ENCODE assay signal across 13 mouse cellular contexts in genomic region chr1:69591889-69592288, GRCm38 (mm10).
DNase-seq lines count a peak whose midpoint lies in the region; ATAC-seq and TF ChIP-seq lines count a peak whose summit lies in the region.
"Had no signal": no experiment of that assay in that cellular context is flagged by ENCODE, and none has a peak within 500 bp of the region (broad histone marks: within the 10 kb centered on the region; RNA-seq: fewer than 3 reads in every experiment).

No protein-coding gene starts in this region.

- H3K27me3 ChIP-seq in intestine, embryonic 14.5 days (replicated peaks; ENCODE audit: control insufficient read depth, insufficient read depth, low read length) = no peaks in the 10 kb centered on the region
- no peaks in the 10 kb centered on the region for H3K27me3 ChIP-seq in intestine, postnatal 0 days (replicated peaks; ENCODE audit: control insufficient read depth, insufficient read depth, low read length)
- H3K27me3 ChIP-seq: hindbrain, embryonic 15.5 days had no signal

- TF ChIP-seq POLR2A in brain, embryonic 14.5 days (IDR thresholded peaks at IDR 0.05; ENCODE audit: borderline replicate concordance, extremely low read depth, insufficient read depth, insufficient read length, poor library complexity, severe bottlenecking) = no peak

- no peak overlapping the region for H3K27ac ChIP-seq in intestine, embryonic 14.5 days (ENCODE audit: low read depth)
- no peak overlapping the region for H3K27ac ChIP-seq in intestine, postnatal 0 days (ENCODE audit: low read depth, low read length)
- H3K27ac ChIP-seq: hindbrain, embryonic 15.5 days; midbrain, embryonic 10.5 days had no signal

- no peaks in the 10 kb centered on the region for H3K36me3 ChIP-seq in intestine, embryonic 14.5 days (ENCODE audit: control insufficient read depth, insufficient read depth, low read length)
- H3K36me3 ChIP-seq in intestine, postnatal 0 days (ENCODE audit: control insufficient read depth, insufficient read depth) = no peaks in the 10 kb centered on the region
- H3K36me3 ChIP-seq: G1E; hindbrain, embryonic 15.5 days; midbrain, embryonic 10.5 days had no signal

- DNase-seq in embryo, embryonic 10 days (ENCODE audit: low spot score) = peak; percentile 12
- no peak for DNase-seq in embryo, embryonic 9.5 days (ENCODE audit: extremely low spot score)
- no peak for DNase-seq in intestine, embryonic 14.5 days (ENCODE audit: low spot score)
- peak; percentile 30 for DNase-seq in brain, embryonic 14.5 days (ENCODE audit: low read depth)
- DNase-seq in forelimb bud, embryonic 11.5 days (ENCODE audit: low read depth, low spot score) = peak; percentile 51
- no peak for DNase-seq in ovary, adult 18-20 months (ENCODE audit: low spot score)
- DNase-seq: liver; thymus, postnatal 25 days had no signal

- 52% methylated on average over 6 of the region's 6 CpGs for WGBS in intestine, embryonic 14.5 days
- WGBS in intestine, postnatal 0 days = 42% methylated on average over 6 of the region's 6 CpGs

- no peak for ATAC-seq in intestine, embryonic 14.5 days (replicated peaks; ENCODE audit: low FRiP score, low TSS enrichment, low read depth)
- ATAC-seq in intestine, postnatal 0 days = no peak
- no peak for ATAC-seq in megakaryocyte-erythroid progenitor cell, adult 5-6 weeks (replicated peaks; ENCODE audit: low FRiP score, low TSS enrichment, poor library complexity, severe bottlenecking)

- H3K9me3 ChIP-seq in intestine, embryonic 14.5 days (ENCODE audit: control insufficient read depth, low read length) = no peaks in the 10 kb centered on the region
- H3K9me3 ChIP-seq in intestine, postnatal 0 days (ENCODE audit: control insufficient read depth) = no peaks in the 10 kb centered on the region
- H3K9me3 ChIP-seq: G1E; hindbrain, embryonic 15.5 days; midbrain, embryonic 10.5 days had no signal

- TF ChIP-seq CTCF in intestine, postnatal 0 days (IDR thresholded peaks at IDR 0.05; ENCODE audit: low read depth) = no peak
- no peak for TF ChIP-seq CTCF in brain, embryonic 14.5 days (IDR thresholded peaks at IDR 0.05; ENCODE audit: borderline replicate concordance, extremely low read depth, insufficient read depth, insufficient read length)

- H3K4me3 ChIP-seq in intestine, embryonic 14.5 days (ENCODE audit: low read depth, low read length) = no peak overlapping the region
- no peak overlapping the region for H3K4me3 ChIP-seq in intestine, postnatal 0 days (ENCODE audit: low read depth, low read length)
- H3K4me3 ChIP-seq: hindbrain, embryonic 15.5 days; midbrain, embryonic 10.5 days had no signal

- 0 out of 2 replicates have a peak, but pooled peaks cover 4% of the 10 kb centered on the region for H3K4me1 ChIP-seq in intestine, embryonic 14.5 days (replicated peaks; ENCODE audit: control insufficient read depth, insufficient read depth, low read length)
- no peaks in the 10 kb centered on the region for H3K4me1 ChIP-seq in intestine, postnatal 0 days (replicated peaks; ENCODE audit: control insufficient read depth, insufficient read depth, low read length)
- H3K4me1 ChIP-seq: midbrain, embryonic 10.5 days had no signal

- no peak overlapping the region for H3K9ac ChIP-seq in intestine, embryonic 14.5 days (ENCODE audit: low read length)
- H3K9ac ChIP-seq in intestine, postnatal 0 days (ENCODE audit: low read depth, low read length) = no peak overlapping the region
- H3K9ac ChIP-seq: hindbrain, embryonic 15.5 days had no signal

- peak overlapping the region; percentile 21 for H3K4me2 ChIP-seq in intestine, embryonic 14.5 days (ENCODE audit: low read length)
- H3K4me2 ChIP-seq in intestine, postnatal 0 days (replicated peaks; ENCODE audit: low read depth) = no peak overlapping the region
- H3K4me2 ChIP-seq: hindbrain, embryonic 15.5 days had no signal

Comparison
In these comparisons a context has a peak if more than half of its experiments do, and no peak if none do; other contexts are left out.
1. DNase-seq: peak in embryo, embryonic 10 days (single experiment), brain, embryonic 14.5 days (single experiment) and forelimb bud, embryonic 11.5 days (single experiment); none in embryo, embryonic 9.5 days (single experiment), intestine, embryonic 14.5 days (single experiment) and ovary, adult 18-20 months (single experiment).